Mouse (Mus musculus) naive thymus-derived CD4-positive, alpha-beta T cell, adult 2 months (primary cell): ENCODE measurements around the gene Rbbp6.

Experiments
- DNase-seq: peaks from one replicate; pipeline ENCODE4 v3.0.0-alpha.2; 2011; ENCODE audit warnings: low read depth

Gene Rbbp6

DNA sequence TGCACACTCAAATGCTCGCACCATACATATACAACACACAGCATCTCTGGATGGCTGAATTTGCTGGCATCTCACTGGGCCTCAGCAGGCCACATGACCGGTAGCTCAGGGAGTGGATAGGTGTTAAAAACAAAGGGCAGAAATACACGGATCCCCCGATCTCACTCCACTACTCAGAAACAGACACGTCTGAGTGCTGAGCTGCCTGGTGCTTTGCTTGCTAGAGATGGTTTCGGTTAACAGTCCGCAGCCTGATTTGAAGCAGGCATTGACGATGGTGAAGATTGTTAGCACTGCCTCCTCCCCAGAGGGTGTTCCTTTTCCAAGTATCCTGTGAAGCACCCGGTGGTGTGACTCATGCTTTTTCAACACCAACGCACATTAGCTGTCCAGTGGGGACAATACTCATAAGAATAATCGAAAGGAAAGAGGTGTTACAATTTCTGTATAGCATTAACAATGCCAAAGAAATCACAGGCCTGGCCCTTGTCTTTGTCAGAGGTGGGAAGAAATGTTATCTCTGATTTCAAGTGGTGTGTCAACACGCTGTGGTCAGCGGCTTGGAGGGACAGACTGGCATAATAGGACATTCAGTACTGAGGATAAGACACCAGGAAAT, 81.1 kb downstream of the Rbbp6 start:
- no peak for DNase-seq
